Mouse (Mus musculus): ENCODE data around the gene Cox8b. TPM values are rescaled to one million over a fixed set of nuclear protein-coding genes. Genes with fewer than 3 reads are reported as not detected.

The Cox8b gene
- total RNA-seq, 2 experiments from 2014 or later: 1,034 to 1,156 TPM

DNA sequence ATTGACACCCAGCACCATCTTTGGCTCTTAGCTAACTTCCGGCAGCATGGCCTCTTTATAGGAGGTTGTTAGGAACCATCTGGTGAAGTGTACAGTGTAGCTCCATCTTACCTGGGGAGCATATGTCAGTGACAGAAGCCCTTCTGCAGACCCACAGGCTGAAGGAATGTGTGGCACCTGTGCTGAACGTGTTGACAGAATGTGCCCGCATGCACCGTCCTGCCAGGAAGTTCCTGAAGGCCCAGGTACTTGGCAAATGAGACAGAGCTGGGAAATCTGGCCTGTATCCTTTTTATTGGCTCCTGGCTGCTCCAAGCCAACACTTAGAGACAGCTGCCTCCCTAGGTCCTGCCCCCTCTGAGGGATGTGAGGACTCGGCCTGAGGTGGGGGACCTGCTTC lies 39.5 kb downstream of the Cox8b start:
- no peak for DNase-seq

DNA sequence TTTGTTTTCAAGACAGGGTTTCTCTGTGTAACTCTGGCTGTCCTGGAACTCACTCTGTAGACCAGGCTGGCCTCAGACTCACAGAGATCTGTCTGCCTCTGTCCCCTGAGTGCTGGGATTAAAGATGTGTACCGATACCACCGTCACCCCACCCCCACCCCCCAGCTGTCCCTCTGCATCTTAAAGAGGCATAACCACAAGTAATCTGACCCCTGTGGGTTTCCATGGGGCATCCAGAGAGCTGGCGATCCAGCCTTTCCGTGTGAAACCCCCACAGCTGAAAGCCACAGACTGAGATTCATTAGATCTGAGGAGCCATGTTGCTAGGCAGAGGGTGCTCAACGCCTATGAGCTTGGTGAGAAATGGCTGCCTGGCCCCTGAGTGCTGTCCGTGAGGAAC lies 40.2 kb downstream of the Cox8b start:
- no peak for DNase-seq

DNA sequence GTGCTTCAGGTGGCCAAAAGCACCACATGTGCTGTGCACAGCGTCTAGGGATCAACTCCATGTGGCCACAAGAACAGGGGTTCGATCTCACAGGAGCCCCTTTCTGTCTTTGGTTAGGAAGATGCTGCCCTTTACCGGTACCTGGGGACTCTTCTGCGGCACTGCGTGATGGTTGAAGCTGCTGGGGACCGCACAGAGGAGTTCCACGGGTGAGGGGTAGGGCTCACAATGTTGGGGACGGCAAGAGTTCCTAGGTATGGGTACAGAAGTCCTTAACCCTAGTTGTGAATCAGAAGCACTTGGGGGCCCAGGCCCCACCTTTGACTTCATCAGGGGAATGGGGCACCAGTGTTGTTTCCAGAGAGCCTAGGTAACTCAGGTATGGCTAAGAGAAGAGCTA lies 41.5 kb downstream of the Cox8b start:
- DNase-seq: no peak

DNA sequence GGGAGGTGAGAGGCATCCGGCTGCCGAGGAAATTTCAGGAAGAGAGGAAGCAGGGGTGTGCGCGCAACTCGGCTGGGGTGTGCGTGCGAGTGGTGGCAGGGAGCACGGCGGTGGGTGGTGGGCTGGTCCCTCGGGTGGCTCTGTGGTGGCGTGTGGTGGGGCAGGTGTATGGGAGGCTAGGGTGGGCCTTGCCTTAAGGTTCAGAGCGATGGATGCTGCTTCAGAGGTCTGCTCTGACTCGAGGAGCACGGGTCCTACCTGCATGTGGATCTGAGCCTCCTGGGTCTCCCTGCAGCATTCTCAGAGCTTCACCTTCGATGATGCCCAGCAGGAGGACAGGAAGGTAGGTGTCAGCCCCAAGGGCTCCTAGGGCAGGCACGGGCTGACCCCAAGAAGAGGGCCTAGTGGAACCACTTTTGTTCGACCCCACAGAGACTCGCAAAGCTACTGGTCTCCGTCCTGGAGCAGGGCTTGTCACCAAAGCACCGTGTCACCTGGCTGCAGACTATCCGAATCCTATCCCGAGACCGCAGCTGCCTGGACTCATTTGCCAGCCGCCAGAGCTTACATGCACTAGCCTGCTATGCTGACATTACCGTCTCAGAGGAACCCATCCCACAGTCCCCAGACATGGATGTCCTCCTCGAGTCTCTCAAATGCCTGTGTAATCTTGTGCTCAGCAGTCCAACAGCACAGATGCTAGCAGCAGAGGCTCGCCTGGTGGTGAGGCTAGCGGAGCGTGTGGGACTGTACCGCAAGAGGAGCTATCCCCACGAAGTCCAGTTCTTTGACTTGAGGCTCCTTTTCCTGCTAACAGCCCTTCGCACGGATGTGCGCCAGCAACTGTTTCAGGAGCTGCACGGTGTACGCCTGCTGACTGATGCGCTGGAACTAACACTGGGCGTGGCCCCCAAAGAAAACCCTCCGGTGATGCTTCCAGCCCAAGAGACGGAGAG lies 42.4 kb downstream of the Cox8b start, which contains the start of gene Bet1l:
Gene Bet1l (minus strand): TSS at position 28 of the 956 bp plus-strand sequence.
- DNase-seq: no peak

DNA sequence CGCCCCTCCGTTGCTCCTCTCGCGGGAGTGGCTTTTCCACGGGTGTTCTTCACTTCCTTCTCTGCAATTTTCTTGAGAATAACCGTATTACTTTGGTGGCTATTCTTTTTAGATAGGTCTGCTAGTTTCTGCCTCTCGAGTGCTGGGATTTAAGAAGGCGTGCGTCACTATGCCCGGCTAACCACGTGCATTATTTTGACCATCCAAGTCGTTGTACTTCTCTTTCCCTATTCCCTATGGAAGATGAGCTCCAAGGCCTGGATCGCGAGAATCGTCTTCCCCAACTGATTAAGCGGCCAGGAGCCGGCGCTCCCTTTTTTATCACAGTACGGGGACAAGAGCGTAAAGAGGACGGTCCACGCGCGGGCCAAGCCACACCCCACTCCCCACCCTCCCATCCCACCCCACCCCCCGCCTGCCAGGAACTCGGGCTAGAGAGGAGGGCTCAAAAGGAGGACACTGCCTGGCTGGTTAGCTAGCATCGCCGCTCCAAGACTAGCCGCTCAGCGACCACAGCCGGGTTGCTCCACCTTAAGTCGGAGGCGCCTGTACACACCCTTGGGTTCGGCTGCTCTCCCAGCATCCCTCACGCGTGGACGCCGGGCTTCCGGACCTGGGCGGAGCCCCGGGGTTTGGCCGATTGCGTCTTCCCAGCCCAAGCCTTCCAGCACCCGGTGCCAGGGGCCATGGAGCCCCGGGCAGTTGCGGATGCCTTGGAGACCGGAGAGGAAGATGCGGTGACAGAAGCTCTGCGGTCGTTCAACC lies 43.3 kb downstream of the Cox8b start, which contains the start of gene Ric8a:
Gene Ric8a (plus strand): TSS at position 173 of the 765 bp plus-strand sequence.
- peak; percentile 91 for DNase-seq

DNA sequence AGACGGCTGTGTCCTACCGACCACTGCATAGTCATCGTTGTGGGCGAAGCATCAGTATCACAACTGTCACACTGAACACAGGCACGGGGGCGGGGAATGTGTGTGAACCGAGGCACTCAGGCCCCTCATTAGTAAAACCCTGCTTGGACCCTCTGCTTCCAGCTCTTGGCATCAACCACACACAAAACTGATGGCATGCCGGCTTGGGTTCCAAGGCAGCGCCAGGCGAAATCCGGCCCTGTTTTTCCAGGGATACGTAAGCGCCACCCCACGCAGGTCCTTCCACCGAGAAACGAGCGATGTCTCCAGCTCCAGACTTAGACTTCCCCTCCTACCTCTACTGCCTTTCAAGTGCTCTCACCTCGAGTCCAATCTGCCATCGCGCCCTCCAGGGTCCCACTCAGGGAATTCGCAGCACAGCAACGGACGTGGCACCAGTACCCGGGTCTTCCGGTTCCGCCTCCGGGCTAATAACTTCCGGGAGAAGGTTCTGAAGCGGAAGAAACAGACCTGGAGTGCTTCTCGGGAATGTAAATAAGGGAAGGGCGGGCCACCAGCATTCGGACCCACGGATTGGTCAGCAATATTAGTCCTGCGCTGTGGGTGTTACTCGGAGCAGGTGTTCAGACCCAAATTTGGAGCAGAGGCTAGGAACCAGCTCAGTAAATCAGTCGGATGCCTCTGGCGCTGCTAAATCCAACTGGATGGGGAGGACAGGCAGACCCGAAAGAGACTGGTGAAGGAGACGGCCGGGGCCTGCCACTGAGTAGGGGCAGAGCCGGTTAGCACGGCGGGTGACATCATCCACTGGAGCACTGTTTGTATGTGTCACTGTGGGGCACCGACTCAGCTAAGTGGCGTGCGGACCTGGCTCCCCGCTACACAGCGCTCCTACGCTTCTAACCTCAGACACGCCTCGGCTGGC lies 44.1 kb downstream of the Cox8b start, which contains the start of gene Gm45785:
Gene Gm45785 (minus strand): TSS at position 472 of the 925 bp plus-strand sequence.
- DNase-seq: peak; percentile 82

DNA sequence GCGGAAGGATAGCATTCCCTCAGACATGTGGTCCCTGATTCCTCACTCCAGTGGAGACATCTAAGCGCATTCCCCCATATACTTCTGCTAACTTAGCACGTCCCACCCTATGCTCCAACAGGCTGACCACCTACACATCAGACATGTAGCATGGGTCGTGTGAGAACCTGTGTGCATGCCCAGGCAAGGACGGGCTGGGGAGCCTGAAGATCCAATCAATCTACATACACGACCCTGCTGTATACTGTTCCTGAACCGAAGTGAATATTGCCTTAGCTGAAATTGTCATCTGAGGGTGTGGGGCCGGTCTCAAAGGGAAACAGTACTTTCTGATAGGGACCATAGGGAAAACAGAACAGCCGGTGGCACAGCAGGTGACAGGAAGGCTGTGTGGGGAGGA lies 45.1 kb downstream of the Cox8b start:
- DNase-seq: no peak

DNA sequence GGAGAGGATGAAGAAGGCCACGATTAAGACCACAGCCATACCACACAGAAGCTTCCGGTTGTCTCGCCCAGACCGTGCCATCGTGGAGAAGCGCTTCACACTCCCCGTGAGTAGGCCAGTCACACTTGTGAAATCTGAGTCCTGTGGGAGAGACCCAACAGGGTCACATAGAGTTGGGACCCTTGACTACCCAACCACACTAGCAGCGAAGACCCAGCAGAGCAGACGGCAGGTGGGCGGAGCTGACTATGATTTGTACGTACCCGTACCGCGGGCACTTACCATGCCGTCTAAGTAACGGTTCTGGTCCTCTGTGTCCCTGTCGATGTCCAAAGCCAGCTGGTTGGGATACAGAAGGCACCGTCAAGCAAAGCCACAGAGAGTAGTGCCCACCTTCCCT lies 45.8 kb downstream of the Cox8b start:
- no peak for DNase-seq

DNA sequence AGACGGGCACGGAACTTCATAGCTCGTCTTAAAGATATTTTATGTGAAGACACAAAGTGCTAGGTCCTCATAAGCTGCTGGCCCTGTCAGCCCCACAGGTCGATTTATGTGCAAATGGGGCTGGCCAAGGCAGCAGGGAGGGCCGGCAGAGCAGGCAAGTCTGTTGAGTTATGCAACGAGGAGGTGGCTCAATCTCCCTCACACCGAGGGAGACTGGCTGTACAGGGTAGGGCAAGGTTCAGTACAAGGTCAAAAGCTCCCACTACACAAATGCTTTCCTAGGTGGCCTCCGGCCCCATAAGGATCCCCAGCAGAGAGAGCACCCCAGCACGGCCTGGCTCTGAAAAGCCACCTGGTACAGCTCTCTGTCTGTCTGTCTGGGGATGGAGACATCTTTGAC lies 46.9 kb downstream of the Cox8b start:
- no peak for DNase-seq

DNA sequence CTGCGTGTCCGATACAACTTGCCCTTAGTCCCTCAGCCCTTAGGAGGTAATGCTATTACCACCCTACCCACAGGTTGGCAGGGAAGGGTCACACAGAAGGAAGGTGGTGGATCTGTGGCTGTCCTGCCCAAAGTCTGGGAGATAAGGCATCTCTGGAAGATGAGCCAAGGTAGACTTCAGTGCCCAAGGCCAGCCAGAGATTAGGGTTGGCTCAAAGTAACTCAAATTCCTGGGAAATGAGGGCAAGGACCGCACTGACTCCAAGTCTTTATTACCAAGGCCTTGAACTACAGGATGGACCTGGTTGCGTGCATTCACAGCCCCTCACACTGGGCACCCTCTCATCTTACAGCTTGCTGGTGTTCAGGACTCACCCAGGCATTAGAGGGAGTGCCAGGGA lies 48.3 kb downstream of the Cox8b start:
- DNase-seq: no peak

Other genes with a start within 250 kb of the Cox8b start
- not detected for gene Olfr539, start 240.5 kb downstream of the Cox8b start, total RNA-seq (2021)
- gene Olfr45, start 218.5 kb downstream of the Cox8b start, total RNA-seq (2021): not detected
- not detected for gene Olfr541, start 203.2 kb downstream of the Cox8b start, total RNA-seq (2021)
- gene Cyp2e1, start 136.7 kb downstream of the Cox8b start, total RNA-seq (2021): under 1 TPM in 1 of 2 experiments, not detected in 1; 0.24 TPM
- gene Syce1, start 112.6 kb downstream of the Cox8b start, total RNA-seq (2021): under 1 TPM; 0.18 to 0.24 TPM
- gene Zfp941, start 78.3 kb downstream of the Cox8b start, total RNA-seq (2021): under 1 TPM; 0.76 to 0.97 TPM
- gene Urah, start 65.4 kb downstream of the Cox8b start, total RNA-seq (2021): not detected
- gene Scgb1c1, start 54.9 kb downstream of the Cox8b start, total RNA-seq (2021): 10 to 100 TPM in 1 of 2 experiments, 1 to 10 TPM in 1; 9.7 to 10.6 TPM
- not detected for gene Odf3, start 52.6 kb downstream of the Cox8b start, total RNA-seq (2021)
- gene Gm45785, start 44.1 kb downstream of the Cox8b start, total RNA-seq (2021): under 1 TPM in 1 of 2 experiments, not detected in 1; 0.29 TPM
- gene Ric8a, start 43.5 kb downstream of the Cox8b start, total RNA-seq (2021): 10 to 100 TPM; 25.2 to 32.3 TPM
- gene Bet1l, start 42.9 kb downstream of the Cox8b start, total RNA-seq (2021): 10 to 100 TPM; 13.5 to 15.9 TPM
- gene Psmd13, start 18.5 kb downstream of the Cox8b start, total RNA-seq (2021): 100 to 1,000 TPM; 119 to 120 TPM
- 10 to 100 TPM; 45.1 to 49.1 TPM for gene Sirt3, start 18.1 kb downstream of the Cox8b start, total RNA-seq (2021)
- gene Nlrp6, start 20.5 kb upstream of the Cox8b start, total RNA-seq (2021): not detected
- gene Pgghg, start 40.9 kb upstream of the Cox8b start, total RNA-seq (2021): 1 to 10 TPM; 8.4 to 8.7 TPM
- 1 to 10 TPM in 1 of 2 experiments, under 1 TPM in 1; 0.72 to 1.4 TPM for gene Ifitm5, start 49.8 kb upstream of the Cox8b start, total RNA-seq (2021)
- gene Gm45717, start 55.5 kb upstream of the Cox8b start, total RNA-seq (2021): not detected
- gene Ifitm2, start 55.5 kb upstream of the Cox8b start, total RNA-seq (2021): 100 to 1,000 TPM; 178 to 182 TPM
- gene Ifitm1, start 66.8 kb upstream of the Cox8b start, total RNA-seq (2021): 1 to 10 TPM; 2.6 to 3.0 TPM
- 10 to 100 TPM; 79.3 to 83.8 TPM for gene Ifitm3, start 110.3 kb upstream of the Cox8b start, total RNA-seq (2021)
- gene Ifitm6, start 117.5 kb upstream of the Cox8b start, total RNA-seq (2021): under 1 TPM in 1 of 2 experiments, not detected in 1; 0.56 TPM
- gene Gm17387, start 128.7 kb upstream of the Cox8b start, total RNA-seq (2021): not detected
- gene B4galnt4, start 160.7 kb upstream of the Cox8b start, total RNA-seq (2021): under 1 TPM; 0.26 to 0.54 TPM
- under 1 TPM in 1 of 2 experiments, not detected in 1; 0.23 TPM for gene Pkp3, start 177.8 kb upstream of the Cox8b start, total RNA-seq (2021)
- 1 to 10 TPM; 3.3 to 4.3 TPM for gene Sigirr, start 200.1 kb upstream of the Cox8b start, total RNA-seq (2021)
- under 1 TPM in 1 of 2 experiments, not detected in 1; 0.20 TPM for gene Ano9, start 217.4 kb upstream of the Cox8b start, total RNA-seq (2021)
- gene Ptdss2, start 221.9 kb upstream of the Cox8b start, total RNA-seq (2021): 10 to 100 TPM; 40.2 to 42.5 TPM

Measured in heart, postnatal 4 days (tissue).